Mouse (Mus musculus): Measurements from ENCODE around the gene Olfr789.

DNA sequence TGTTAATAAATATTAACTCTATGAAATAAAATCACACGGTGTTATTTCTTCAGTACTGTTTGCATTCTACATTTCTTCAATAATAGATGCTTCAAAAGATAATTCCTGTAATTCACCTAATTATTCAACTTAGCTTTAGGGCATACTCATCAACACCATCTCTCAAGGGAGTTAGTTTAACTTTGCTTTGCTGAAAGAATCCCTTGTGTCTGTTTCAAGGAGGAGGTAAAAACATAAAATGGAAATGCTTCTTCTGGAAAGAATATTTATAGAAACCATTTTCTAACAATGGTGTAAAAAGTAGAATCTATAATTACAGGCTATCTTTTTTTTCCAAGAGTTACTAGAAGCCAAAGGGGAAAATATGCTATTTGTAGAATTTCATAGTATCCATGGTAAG is 54.3 kb downstream of the Olfr789 start, which contains the start of gene Olfr792:
- TF ChIP-seq FOSL1 (IDR thresholded peaks at IDR 0.05; ENCODE audit: insufficient read depth, low read length, poor library complexity, severe bottlenecking) (no peak), CTCF (IDR thresholded peaks at IDR 0.05; ENCODE audit: control insufficient read depth, insufficient read depth, insufficient read length) (no peak)

Data from C2C12 (cell line).